Mouse (Mus musculus): ENCODE data around the gene Skap2.

- no peak for TF ChIP-seq CTCF (IDR thresholded peaks at IDR 0.05; ENCODE audit: control insufficient read depth, insufficient read depth, insufficient read length)
- no peak for TF ChIP-seq USF1 (IDR thresholded peaks at IDR 0.05; ENCODE audit: low read depth)
Measured at GRCm38 (mm10) chr6:51890356-51890755, 122.0 kb downstream of the Skap2 start.
